Mouse (Mus musculus): ENCODE results near the gene Sigirr.

The Sigirr gene
- long read RNA-seq, experiment 1, partial matches to known transcripts: 0 of 13 reads
- long read RNA-seq, experiment 1, other reads (novel, unspliced or antisense): 13 of 13 reads
- long read RNA-seq, experiment 2, partial matches to known transcripts: 1 of 4 reads
- long read RNA-seq, experiment 2, other reads (novel, unspliced or antisense): 3 of 4 reads

DNA sequence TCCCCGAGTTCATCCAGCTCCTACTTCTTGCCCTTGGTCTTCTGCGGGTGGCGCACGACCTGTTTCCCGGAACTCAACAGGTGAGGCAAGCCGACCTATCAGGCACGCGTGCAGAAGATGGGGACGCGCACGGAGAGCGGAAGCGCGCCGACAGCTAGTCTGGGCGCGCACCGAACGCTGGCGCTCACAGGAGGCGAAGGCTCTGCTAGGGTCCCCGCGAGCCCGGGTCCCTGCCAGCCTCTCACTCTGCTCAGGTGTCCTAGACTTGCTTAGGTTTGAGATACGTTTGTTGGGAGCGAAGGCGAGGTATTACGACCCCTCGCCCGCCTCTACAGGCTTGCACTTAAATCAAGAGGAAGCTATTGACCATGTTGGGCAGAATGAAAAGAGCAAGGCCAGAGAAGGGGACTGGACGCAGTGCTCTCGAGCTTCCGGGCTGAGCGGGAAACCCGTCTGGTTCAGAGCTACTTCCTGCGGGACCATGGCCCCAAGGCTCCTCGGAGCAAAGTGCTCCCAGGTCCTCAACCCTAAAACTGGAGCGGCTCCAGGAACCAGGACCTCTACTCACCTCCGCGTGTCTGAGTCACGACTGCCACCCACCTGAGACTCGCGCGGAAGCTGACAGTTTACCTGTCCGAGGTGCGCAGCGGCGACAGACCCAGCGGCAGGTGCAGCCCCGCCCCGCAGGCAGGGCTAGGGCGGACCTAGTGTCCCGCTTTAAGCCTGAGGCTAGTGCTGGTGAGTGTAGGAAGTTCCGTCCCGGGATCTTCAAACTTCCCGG is at the start of gene Sigirr:
Gene Sigirr, minus strand, starts transcription at position 662 of the 781 bp plus-strand sequence.
- intact Hi-C loops (cut with DNase I): loop anchor here (10.0 kb wide), 1 partner anchor 265 kb away; no protein-coding TSS in a partner anchor

DNA sequence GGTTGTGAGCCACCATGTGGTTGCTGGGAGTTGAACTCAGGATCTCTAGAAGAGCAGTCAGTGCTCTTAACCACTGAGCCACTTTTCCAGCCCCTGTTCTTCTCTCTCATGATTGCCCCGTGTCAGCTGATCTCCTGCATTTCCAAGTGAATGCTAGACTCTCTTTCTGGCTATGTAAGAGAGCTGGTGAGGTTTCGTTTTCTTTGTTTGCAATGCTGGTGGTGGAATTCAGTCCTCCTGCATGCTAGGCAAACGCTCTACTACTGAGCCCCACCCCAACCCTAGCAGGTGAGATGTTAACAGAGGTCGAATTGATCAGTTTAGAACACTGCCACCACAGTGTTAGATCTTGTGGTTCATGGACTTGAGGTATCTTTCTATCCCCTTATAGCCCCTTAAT is 48.3 kb upstream of the Sigirr start:
- intact Hi-C loops (cut with DNase I): no loop called here

DNA sequence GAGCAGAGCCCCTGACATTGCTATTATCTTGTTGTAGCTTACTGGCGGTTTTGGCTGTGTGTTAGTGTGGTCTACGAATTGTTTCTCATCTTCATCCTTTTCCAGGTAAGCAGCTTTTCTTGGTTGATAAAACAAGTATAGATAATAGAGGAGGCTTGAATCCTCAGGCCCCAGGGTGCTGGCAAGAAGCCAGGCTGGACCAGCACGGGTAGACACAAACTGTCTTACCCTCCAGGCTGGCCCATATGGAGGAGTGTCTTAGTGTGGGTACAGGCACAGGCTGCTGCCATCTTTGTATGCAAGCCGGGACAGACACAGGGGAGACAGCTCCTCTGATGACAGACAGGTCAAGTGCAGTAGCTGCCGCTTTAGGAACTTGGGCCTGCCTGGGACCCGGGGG is 46.7 kb upstream of the Sigirr start:
- intact Hi-C loops (cut with DNase I): no loop called here

DNA sequence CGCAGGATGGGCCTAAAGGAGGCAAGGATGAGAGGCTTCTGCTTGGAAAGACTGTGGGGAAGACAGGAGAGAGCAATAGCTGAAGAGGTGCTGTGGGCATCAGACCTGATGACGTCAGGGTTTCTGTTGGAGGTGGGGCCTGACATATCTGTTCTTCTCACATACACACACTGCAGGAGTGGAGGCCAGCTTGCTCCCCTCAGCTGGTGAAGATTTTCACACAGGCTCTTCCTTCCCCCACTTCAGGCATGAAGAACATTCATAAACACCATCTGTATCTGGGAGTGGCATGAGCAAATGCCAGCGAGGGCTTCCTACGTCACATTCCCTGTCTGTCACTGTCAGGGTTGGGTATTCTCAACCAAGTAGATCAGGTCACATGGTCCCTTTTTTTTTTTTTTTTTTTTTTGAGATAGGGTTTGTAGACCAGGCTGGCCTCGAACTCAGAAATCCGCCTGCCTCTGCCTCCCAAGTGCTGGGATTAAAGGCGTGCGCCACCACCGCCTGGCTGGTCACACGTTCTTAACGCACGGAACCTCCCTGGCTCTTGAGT is 45.7 kb upstream of the Sigirr start:
- intact Hi-C loops (cut with DNase I): no loop called here

DNA sequence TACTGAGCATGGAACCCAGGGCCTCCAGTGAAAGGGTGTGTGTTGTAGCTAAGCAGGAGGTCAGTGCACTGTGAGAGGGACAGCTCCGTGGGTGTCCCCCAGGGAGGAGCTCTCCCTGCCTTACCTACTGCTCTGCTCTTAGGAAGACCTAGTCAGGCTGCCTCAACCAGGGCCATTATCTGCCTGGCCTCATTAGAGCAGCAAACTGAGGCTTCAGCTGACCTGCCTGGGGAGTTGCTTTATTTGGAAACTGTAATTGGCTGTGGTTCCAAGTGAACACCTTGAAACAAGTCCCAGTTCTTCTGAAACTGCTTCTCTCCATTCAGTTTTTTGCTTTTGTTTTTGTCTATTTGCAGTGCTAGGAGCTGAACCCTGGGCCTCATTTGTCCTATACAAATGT is 45.0 kb upstream of the Sigirr start:
- intact Hi-C loops (cut with DNase I): no loop called here

DNA sequence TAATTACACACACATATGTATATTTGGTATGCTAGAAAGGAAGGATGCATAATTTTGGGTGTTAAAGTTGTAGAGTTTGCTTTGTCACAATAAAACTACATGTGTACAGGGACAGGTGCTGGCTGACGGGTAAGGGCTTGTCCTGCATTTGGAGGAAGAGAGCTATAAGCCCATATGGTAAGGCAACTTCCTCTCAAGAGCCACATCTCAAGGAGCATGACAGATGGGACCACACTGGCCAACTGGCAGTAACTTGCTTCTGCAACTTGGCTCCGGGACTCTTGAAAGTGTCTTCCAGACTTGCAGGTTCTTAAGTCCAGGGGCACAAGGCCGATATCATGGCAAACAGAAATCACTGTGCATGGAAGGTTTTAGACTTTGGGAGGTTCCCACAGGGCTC is 44.3 kb upstream of the Sigirr start:
- intact Hi-C loops (cut with DNase I): loop anchor here (5.0 kb wide), 1 partner anchor 33 kb away; no protein-coding TSS in a partner anchor

DNA sequence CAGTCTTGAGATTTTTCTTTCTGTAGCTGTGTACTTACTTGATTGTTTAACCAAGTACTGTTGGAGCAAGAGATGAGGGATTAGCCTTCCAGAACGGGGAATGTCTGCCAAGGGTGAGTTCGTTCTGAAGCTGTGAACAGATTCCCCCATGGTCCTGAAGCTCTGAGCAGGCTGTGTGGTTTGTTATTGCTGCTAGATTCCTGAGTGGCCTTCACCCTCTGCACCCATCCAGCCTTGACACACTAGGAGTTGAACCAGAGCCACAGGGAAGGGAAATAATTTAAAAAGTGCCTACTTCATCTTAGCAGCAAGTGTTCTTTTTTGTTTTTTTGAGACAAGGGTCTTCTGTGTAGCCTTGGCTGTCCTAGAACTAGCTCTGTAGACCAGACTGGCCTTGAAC is 43.5 kb upstream of the Sigirr start:
- intact Hi-C loops (cut with DNase I): loop anchor here (5.0 kb wide), 1 partner anchor 33 kb away; no protein-coding TSS in a partner anchor

DNA sequence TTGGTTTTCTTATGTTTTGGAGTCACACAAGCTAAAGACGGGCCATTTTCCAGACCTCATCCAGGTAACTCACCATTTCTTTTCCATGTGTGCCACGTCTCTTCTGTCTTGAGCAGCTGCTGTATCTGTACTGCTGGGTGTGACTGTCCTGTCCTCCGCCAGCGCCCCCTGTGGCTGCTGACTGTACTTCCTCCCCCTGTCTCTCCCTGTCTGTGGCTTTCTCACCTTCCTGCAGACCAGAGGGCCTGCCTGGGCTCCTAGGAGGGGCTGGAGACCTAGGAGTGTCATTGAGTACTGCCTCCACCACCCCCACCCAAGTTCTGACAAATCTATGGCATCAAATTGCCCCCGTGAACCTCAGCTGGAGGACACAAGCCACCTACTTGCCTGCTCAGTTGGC is 42.7 kb upstream of the Sigirr start:
- intact Hi-C loops (cut with DNase I): loop anchor here (5.0 kb wide), 1 partner anchor 34 kb away; no protein-coding TSS in a partner anchor

DNA sequence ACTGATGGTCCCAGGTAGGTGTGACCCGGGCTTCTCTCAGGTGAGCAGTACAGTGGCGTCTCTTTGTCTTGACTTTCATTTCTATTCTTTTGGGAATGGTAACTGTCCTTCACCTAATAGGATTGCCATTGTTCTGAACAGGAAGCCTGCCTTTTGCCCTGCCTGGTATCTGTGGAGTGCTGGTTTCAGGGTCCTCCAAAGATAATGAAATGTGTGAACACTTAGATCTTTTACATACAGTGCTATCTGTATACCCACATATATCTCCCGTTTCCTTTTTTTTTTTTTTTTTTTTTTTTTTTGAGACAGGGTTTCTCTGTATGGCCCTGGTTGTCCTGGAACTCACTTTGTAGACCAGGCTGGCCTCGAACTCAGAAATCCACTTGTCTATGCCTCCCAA is 41.0 kb upstream of the Sigirr start:
- intact Hi-C loops (cut with DNase I): loop anchor here (5.0 kb wide), 1 partner anchor 36 kb away; no protein-coding TSS in a partner anchor

- intact Hi-C loops (cut with DNase I): loop anchor here (5.0 kb wide), 1 partner anchor 35 kb away; no protein-coding TSS in a partner anchor
Observed at GRCm38 (mm10) chr7:141131904-141132755, 31.8 kb upstream of the Sigirr start.

- intact Hi-C loops (cut with DNase I): loop anchor here (5.0 kb wide), 1 partner anchor 36 kb away; no protein-coding TSS in a partner anchor
Observed at GRCm38 (mm10) chr7:141131024-141131820, 30.9 kb upstream of the Sigirr start.

GRCm38 (mm10) chr7:141123517-141123856 is 23.1 kb upstream of the Sigirr start:
- intact Hi-C loops (cut with DNase I): no loop called here

GRCm38 (mm10) chr7:141122689-141123516 is 22.5 kb upstream of the Sigirr start:
- intact Hi-C loops (cut with DNase I): no loop called here

- intact Hi-C loops (cut with DNase I): no loop called here
Observed at GRCm38 (mm10) chr7:141122245-141122644, 21.9 kb upstream of the Sigirr start, which contains the start of gene Ptdss2. Gene Ptdss2, plus strand, starts transcription at chr7:141122382.

GRCm38 (mm10) chr7:141121051-141121531 is 20.7 kb upstream of the Sigirr start:
- intact Hi-C loops (cut with DNase I): no loop called here

GRCm38 (mm10) chr7:141120605-141121004 is 20.2 kb upstream of the Sigirr start:
- intact Hi-C loops (cut with DNase I): no loop called here

- intact Hi-C loops (cut with DNase I): no loop called here
Observed at GRCm38 (mm10) chr7:141119487-141119886, 19.1 kb upstream of the Sigirr start.

DNA sequence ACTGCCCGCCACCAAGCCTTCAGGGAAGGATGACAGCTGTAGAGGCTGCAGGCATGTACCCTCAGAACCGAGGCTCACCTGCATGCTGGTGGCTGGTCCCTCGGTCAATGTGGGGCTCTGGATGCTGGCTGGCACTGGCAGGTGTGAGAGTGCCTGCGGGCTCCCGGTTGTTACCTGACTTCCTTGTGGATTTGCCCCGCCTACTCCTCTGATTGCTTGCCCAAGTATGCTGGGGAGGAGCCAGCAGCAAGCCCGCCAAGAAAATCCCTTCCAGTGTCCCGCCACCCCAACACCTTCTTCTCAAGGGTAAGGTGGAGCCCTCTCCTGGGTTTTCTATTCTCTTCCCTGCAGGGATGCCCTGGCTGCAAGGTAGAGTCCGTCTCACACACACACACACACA is 17.3 kb upstream of the Sigirr start, which contains the start of gene Ano9:
Gene Ano9, minus strand, starts transcription at position 171 of the 400 bp plus-strand sequence.
- intact Hi-C loops (cut with DNase I): no loop called here

GRCm38 (mm10) chr7:141115874-141116273 is 15.5 kb upstream of the Sigirr start:
- intact Hi-C loops (cut with DNase I): no loop called here

Data from adrenal gland (tissue).